Mouse (Mus musculus): ENCODE results near the gene Gm47841. TPM values are rescaled to one million over a fixed set of nuclear protein-coding genes. Genes with fewer than 3 reads are reported as not detected.

Gm47841 gene
- polyA plus RNA-seq, 1 experiment from 2014 or later = not detected

DNA sequence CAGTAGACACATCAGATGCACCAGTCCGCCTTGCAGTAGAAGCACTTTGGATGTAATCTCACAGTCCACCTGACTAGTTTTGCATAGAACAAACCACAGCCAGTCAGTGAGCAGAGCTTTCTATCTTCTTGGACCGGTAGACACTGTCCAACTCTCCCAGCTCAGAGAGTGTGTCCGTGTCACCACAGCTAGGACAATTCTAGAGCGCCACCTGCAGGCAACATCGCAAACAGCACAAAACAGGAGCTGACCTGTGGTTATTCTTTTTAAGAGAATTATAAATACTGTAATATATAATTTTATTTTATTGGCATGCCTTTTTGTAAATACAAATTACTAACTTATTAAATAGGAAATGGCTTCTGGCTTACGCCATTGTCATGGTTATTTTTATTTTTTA is 4.6 kb downstream of the Gm47841 start:
- Histone ChIP-seq H3K4me3 (ENCODE audit: low read depth, low read length) (no peak overlapping the region), H3K27ac (ENCODE audit: low read depth, low read length) (no peak overlapping the region), H3K36me3 (ENCODE audit: control insufficient read depth, insufficient read depth, low read length) (peaks cover 11% of the 10 kb centered on the region), H3K4me1 (ENCODE audit: control insufficient read depth, insufficient read depth, low read length) (peaks cover 8% of the 10 kb centered on the region), H3K9me3 (replicated peaks; ENCODE audit: control insufficient read depth, low read length) (no peaks in the 10 kb centered on the region), H3K27me3 (replicated peaks; ENCODE audit: control insufficient read depth, insufficient read depth, low read length) (peaks cover 38% of the 10 kb centered on the region), H3K4me2 (ENCODE audit: low read length) (no peak overlapping the region), H3K9ac (ENCODE audit: low read length) (no peak overlapping the region)
- 28% methylated on average over 6 of the region's 6 CpGs for WGBS
- ATAC-seq = no peak
- peak; percentile 70 for DNase-seq (ENCODE audit: low spot score)

DNA sequence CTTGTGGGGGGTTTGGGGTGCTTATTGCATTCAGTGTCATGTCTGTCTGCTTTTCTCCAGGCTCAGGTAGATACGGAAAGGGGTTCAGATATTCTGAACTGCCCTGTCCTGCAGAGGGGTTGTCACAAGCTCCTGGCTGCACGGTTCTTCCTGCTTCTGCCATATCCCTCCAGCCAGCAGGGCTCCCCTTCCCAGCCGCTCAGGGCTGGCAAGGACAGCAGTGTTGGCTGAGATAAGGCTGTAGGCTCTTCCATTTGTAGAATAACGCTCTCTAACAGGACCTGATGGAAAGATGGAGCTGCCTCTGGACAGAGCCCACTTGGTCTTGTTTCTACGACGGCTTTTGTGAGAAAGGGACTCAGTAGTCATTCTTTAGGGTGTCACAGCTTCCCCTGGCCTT is 5.2 kb downstream of the Gm47841 start:
- Histone ChIP-seq H3K4me1 (ENCODE audit: control insufficient read depth, insufficient read depth, low read length) (peaks cover 5% of the 10 kb centered on the region), H3K9me3 (replicated peaks; ENCODE audit: control insufficient read depth, low read length) (no peaks in the 10 kb centered on the region), H3K36me3 (ENCODE audit: control insufficient read depth, insufficient read depth, low read length) (peaks cover 12% of the 10 kb centered on the region), H3K4me3 (ENCODE audit: low read depth, low read length) (no peak overlapping the region), H3K27me3 (replicated peaks; ENCODE audit: control insufficient read depth, insufficient read depth, low read length) (peaks cover 32% of the 10 kb centered on the region), H3K9ac (ENCODE audit: low read length) (no peak overlapping the region), H3K4me2 (ENCODE audit: low read length) (no peak overlapping the region), H3K27ac (ENCODE audit: low read depth, low read length) (no peak overlapping the region)
- ATAC-seq (no peak), DNase-seq (ENCODE audit: low spot score) (no peak)
- 76% methylated on average over 6 of the region's 6 CpGs for WGBS

DNA sequence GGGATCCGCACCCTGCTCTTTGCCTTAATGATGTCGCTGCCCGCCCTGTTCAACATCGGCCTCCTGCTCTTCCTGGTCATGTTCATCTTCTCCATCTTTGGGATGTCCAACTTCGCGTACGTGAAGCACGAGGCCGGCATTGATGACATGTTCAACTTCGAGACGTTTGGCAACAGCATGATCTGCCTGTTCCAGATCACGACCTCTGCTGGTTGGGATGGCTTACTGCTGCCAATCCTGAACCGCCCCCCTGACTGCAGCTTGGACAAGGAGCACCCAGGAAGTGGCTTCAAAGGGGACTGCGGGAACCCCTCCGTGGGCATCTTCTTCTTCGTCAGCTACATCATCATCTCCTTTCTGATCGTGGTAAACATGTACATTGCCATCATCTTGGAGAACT is 7.5 kb downstream of the Gm47841 start:
- Histone ChIP-seq H3K4me3 (ENCODE audit: low read depth, low read length) (no peak overlapping the region), H3K4me1 (ENCODE audit: control insufficient read depth, insufficient read depth, low read length) (no peaks in the 10 kb centered on the region), H3K4me2 (ENCODE audit: low read length) (no peak overlapping the region), H3K9me3 (replicated peaks; ENCODE audit: control insufficient read depth, low read length) (no peaks in the 10 kb centered on the region), H3K27ac (ENCODE audit: low read depth, low read length) (no peak overlapping the region), H3K9ac (ENCODE audit: low read length) (no peak overlapping the region), H3K27me3 (replicated peaks; ENCODE audit: control insufficient read depth, insufficient read depth, low read length) (peaks cover 9% of the 10 kb centered on the region), H3K36me3 (ENCODE audit: control insufficient read depth, insufficient read depth, low read length) (peaks cover 29% of the 10 kb centered on the region)
- ATAC-seq (no peak), DNase-seq (ENCODE audit: low spot score) (no peak)
- whole genome bisulfite sequencing = 60% methylated on average over 17 of the region's 17 CpGs

DNA sequence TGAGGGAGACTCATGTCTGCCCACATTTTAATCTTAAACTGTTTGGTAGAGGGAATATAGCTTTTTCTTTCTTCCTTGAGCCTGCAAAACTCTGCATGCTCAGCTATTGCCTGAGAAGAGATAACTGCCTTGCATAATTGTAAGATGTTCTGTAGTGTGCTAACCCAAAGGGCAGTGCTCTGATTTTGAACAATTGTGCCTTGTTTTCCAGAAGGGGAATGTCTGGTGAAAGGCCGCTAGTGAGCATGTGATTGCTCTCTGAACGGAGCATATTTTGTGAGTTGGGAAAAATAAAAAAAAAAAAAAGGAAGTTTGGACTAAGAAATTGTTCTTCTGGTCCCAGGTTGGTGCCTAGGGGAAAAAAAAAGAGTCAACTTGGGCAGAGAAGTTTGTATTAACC is 18.2 kb downstream of the Gm47841 start:
- Histone ChIP-seq H3K9me3 (replicated peaks; ENCODE audit: control insufficient read depth, low read length) (no peaks in the 10 kb centered on the region), H3K4me3 (ENCODE audit: low read depth, low read length) (no peak overlapping the region), H3K36me3 (ENCODE audit: control insufficient read depth, insufficient read depth, low read length) (peaks cover 13% of the 10 kb centered on the region), H3K9ac (ENCODE audit: low read length) (no peak overlapping the region), H3K27ac (ENCODE audit: low read depth, low read length) (no peak overlapping the region), H3K4me2 (ENCODE audit: low read length) (no peak overlapping the region), H3K4me1 (ENCODE audit: control insufficient read depth, insufficient read depth, low read length) (no peaks in the 10 kb centered on the region), H3K27me3 (replicated peaks; ENCODE audit: control insufficient read depth, insufficient read depth, low read length) (no peaks in the 10 kb centered on the region)
- WGBS = 63% methylated on average over 2 of the region's 2 CpGs
- DNase-seq (ENCODE audit: low spot score) (no peak), ATAC-seq (no peak)

DNA sequence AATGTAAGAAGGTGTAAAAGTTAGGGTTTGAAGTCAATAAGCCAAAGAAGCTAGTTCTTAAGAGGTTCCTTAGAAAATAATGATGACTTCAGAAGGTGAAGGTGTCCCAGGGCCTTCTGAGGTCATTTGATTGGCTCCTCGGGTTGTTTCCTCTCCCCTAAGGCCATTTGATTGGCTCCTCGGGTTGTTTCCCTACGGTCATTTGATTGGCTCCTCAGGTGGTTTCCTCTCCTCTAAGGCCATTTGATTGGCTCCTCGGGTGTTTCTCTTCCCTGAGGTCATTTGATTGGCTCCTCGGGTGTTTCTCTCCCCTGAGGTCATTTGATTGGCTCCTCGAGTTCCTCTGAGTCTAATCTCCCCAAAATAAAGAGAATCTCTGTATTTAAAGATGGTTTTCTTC is 35.8 kb downstream of the Gm47841 start:
- Histone ChIP-seq H3K4me3 (ENCODE audit: low read depth, low read length) (no peak overlapping the region), H3K36me3 (ENCODE audit: control insufficient read depth, insufficient read depth, low read length) (peaks cover 27% of the 10 kb centered on the region), H3K4me1 (ENCODE audit: control insufficient read depth, insufficient read depth, low read length) (peaks cover 5% of the 10 kb centered on the region)

DNA sequence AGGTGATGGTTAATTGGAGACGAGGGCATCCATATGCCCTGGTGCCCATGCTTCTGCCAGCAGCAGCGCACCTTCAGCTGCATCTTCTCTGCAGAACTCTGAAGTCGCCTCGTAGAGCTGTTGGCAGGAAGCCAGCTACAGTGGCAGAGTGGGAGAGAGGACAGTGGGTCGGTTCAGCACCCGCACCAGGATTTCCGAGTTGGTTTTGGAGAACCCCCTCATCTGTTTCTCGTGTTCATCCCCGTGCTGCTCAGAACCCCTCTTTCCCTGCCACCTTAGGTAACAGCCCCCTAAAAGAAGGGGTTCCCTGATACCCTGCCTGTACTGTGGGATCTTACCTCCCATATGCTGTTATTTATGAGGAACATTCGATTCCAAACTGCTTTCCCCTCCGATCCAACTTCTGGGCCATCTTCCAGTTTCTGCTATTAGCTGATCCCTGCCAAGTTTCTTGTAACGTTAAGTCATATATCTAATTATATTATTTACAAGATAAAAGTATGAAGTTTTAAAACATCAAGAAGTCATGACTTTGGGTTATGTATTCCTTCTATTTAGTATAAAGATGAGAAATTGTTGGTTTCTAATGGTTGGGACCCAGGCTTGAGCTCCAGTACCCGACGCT is 38.7 kb downstream of the Gm47841 start:
- DNase-seq (ENCODE audit: low spot score) = peak; percentile 58
- no peak overlapping the region for H3K4me3 ChIP-seq (ENCODE audit: low read depth, low read length)
- H3K9ac ChIP-seq (ENCODE audit: low read length) = no peak overlapping the region
- no peak overlapping the region for H3K4me2 ChIP-seq (ENCODE audit: low read length)
- 75% methylated on average over 14 of the region's 14 CpGs for WGBS
- H3K27ac ChIP-seq (ENCODE audit: low read depth, low read length) = no peak overlapping the region
- ATAC-seq = no peak; the same call in 1 of the 2 replicates
- H3K27me3 ChIP-seq (replicated peaks; ENCODE audit: control insufficient read depth, insufficient read depth, low read length) = no peaks in the 10 kb centered on the region
- peaks cover 5% of the 10 kb centered on the region for H3K4me1 ChIP-seq (ENCODE audit: control insufficient read depth, insufficient read depth, low read length)
- no peaks in the 10 kb centered on the region for H3K9me3 ChIP-seq (replicated peaks; ENCODE audit: control insufficient read depth, low read length)
- H3K36me3 ChIP-seq (ENCODE audit: control insufficient read depth, insufficient read depth, low read length) = peaks cover 8% of the 10 kb centered on the region

More for the DNA sequence above, 35.8 kb downstream of the Gm47841 start:
- H3K27me3 ChIP-seq (replicated peaks; ENCODE audit: control insufficient read depth, insufficient read depth, low read length) = no peaks in the 10 kb centered on the region
- no peak overlapping the region for H3K9ac ChIP-seq (ENCODE audit: low read length)
- no peak for ATAC-seq
- H3K9me3 ChIP-seq (replicated peaks; ENCODE audit: control insufficient read depth, low read length) = no peaks in the 10 kb centered on the region
- 94% methylated on average over 6 of the region's 6 CpGs for WGBS
- no peak overlapping the region for H3K27ac ChIP-seq (ENCODE audit: low read depth, low read length)
- no peak for DNase-seq (ENCODE audit: low spot score)
- no peak overlapping the region for H3K4me2 ChIP-seq (ENCODE audit: low read length)

DNA sequence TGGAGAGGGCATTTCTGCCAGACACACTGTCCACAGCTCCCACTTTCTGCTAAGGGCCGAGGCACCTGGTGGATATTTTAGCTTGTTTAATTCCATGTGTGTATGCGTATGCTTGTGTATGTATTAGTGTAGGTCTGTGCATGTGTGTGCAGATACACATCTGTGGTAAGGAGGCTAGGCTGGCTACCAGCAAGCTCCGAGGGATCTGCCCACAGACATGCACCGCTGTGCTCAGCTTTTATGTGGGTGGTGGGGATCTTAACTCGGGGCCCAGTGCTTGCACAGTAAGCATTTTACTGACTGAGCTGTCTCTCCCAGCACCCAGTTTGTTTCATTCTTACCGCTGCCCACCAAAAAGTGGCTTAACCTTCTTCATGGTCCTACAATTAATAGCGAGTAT is 40.0 kb downstream of the Gm47841 start:
- DNase-seq (ENCODE audit: low spot score) = no peak
- H3K9me3 ChIP-seq (replicated peaks; ENCODE audit: control insufficient read depth, low read length) = no peaks in the 10 kb centered on the region
- H3K27me3 ChIP-seq (replicated peaks; ENCODE audit: control insufficient read depth, insufficient read depth, low read length) = no peaks in the 10 kb centered on the region
- WGBS = 76% methylated on average over 7 of the region's 7 CpGs
- ATAC-seq = no peak
- peaks cover 5% of the 10 kb centered on the region for H3K4me1 ChIP-seq (ENCODE audit: control insufficient read depth, insufficient read depth, low read length)
- no peak overlapping the region for H3K27ac ChIP-seq (ENCODE audit: low read depth, low read length)
- no peak overlapping the region for H3K4me3 ChIP-seq (ENCODE audit: low read depth, low read length)
- H3K9ac ChIP-seq (ENCODE audit: low read length) = no peak overlapping the region
- peak overlapping the region; percentile 43 for H3K4me2 ChIP-seq (ENCODE audit: low read length)
- peaks cover 6% of the 10 kb centered on the region for H3K36me3 ChIP-seq (ENCODE audit: control insufficient read depth, insufficient read depth, low read length)

DNA sequence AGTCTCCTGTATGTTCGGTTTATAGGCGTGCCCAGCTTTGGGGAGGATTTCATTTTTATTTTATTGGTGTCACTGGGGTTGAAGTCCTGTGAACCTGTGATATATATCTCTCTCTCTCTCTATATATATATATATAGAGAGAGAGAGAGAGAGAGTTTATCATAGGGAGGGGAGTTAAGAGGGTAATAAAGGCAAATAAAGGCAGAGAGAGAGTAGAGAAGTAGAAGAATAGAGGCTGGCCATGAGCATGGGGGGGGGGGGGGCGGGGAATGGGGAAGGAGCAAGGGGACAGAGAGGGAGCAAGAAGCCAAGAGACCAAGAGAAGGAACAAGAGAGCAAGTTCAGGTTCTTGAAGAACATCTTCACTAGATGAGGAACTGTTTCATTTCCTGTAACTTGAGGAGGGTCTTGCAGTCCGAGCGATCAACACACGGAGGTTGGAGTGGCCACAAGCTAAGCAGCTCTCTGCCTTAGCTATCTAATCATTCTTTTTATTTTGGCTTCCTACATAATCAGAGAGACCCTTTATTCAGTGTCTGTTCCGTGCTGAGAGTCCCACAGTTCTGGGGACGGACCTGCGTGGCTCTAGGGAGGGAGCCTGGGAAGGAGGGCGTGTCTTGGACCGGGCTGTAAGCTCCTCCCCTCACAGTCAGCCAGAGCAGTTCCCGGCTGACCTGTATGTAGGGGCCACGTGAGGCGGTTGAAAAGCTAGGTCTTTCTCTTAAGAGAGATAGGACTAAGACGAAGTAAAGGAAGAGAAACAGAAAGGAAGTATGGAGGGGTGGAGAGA is 40.8 kb downstream of the Gm47841 start:
- peak; percentile 76; the same call in 1 of the 2 replicates for ATAC-seq
- Histone ChIP-seq H3K4me2 (ENCODE audit: low read length) (peak overlapping the region; percentile 43), H3K27ac (ENCODE audit: low read depth, low read length) (no peak overlapping the region), H3K9me3 (replicated peaks; ENCODE audit: control insufficient read depth, low read length) (no peaks in the 10 kb centered on the region), H3K36me3 (ENCODE audit: control insufficient read depth, insufficient read depth, low read length) (peaks cover 8% of the 10 kb centered on the region), H3K4me3 (ENCODE audit: low read depth, low read length) (peak overlapping the region; percentile 17), H3K4me1 (ENCODE audit: control insufficient read depth, insufficient read depth, low read length) (peaks cover 5% of the 10 kb centered on the region), H3K27me3 (replicated peaks; ENCODE audit: control insufficient read depth, insufficient read depth, low read length) (no peaks in the 10 kb centered on the region), H3K9ac (ENCODE audit: low read length) (peak overlapping the region; percentile 25; the same call in 1 of the 2 replicates)
- peak; percentile 48 for DNase-seq (ENCODE audit: low spot score)
- 15% methylated on average over 14 of the region's 15 CpGs for WGBS

DNA sequence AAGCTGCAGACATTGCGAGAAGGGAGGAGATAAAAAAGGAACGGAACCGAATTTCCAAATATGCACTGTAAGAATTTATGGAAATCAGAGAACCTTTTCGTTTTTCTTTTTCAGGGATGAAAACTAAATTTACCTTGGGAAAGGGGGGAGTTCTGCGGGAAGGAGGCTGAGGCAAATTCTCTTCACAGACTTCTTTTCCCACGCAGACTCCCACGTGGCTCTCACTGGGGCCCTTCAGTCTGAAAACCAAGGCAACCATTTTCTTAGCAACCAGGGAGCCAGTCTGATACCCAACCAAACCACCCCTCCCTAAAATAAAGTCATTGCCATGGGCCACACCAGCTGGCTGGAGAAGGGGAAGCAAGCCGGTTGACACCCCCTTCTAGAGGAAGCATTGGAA is 41.5 kb downstream of the Gm47841 start:
- Histone ChIP-seq H3K4me3 (ENCODE audit: low read depth, low read length) (no peak overlapping the region), H3K27ac (ENCODE audit: low read depth, low read length) (no peak overlapping the region), H3K4me1 (ENCODE audit: control insufficient read depth, insufficient read depth, low read length) (peaks cover 5% of the 10 kb centered on the region), H3K4me2 (ENCODE audit: low read length) (no peak overlapping the region), H3K9ac (ENCODE audit: low read length) (no peak overlapping the region), H3K27me3 (replicated peaks; ENCODE audit: control insufficient read depth, insufficient read depth, low read length) (no peaks in the 10 kb centered on the region), H3K36me3 (ENCODE audit: control insufficient read depth, insufficient read depth, low read length) (peaks cover 8% of the 10 kb centered on the region), H3K9me3 (replicated peaks; ENCODE audit: control insufficient read depth, low read length) (no peaks in the 10 kb centered on the region)
- no peak for DNase-seq (ENCODE audit: low spot score)
- 88% methylated on average over 8 of the region's 8 CpGs for WGBS
- ATAC-seq = no peak

All from forebrain, embryonic 14.5 days (tissue).